Mouse (Mus musculus) hindbrain, embryonic 15.5 days (tissue): Measurements from ENCODE around the gene Cyp2f2. TPM values are rescaled to one million over a fixed set of nuclear protein-coding genes. Genes with fewer than 3 reads are reported as not detected.

Source experiments
- ATAC-seq: fragments of 200-750 bp; cut with Nextera tagmentation; 2 replicates; pipeline ENCODE4 v1.8.0; 2017; ENCODE audit warnings: low read depth, moderate number of reproducible peaks, moderate TSS enrichment; ENCODE audit not compliant: low FRiP score
- H3K27ac ChIP-seq: fragments of 300-500 bp; sonication (generic); replicated peaks from 2 replicates; pipeline ENCODE4 v1.5.1; 2015; ENCODE audit warnings: mild to moderate bottlenecking, inconsistent platforms
- H3K27me3 ChIP-seq: fragments of 300-500 bp; sonication (generic); 2 replicates; pipeline ENCODE4 v1.6.1; 2015; ENCODE audit warnings: control low read depth, inconsistent platforms
- H3K36me3 ChIP-seq: fragments of 300-500 bp; sonication (generic); 2 replicates; pipeline ENCODE4 v1.6.1; 2015; ENCODE audit warnings: control low read depth, inconsistent platforms
- H3K4me1 ChIP-seq: fragments of 300-500 bp; sonication (generic); replicated peaks from 2 replicates; pipeline ENCODE4 v1.6.1; 2015; ENCODE audit warnings: control low read depth, inconsistent platforms
- H3K4me2 ChIP-seq: fragments of 300-500 bp; sonication (generic); 2 replicates; pipeline ENCODE4 v1.6.1; 2015; ENCODE audit warnings: moderate library complexity, mild to moderate bottlenecking, inconsistent platforms
- H3K4me3 ChIP-seq: fragments of 300-500 bp; sonication (generic); 2 replicates; pipeline ENCODE4 v1.5.1; 2015; ENCODE audit warnings: mild to moderate bottlenecking, inconsistent platforms
- H3K9ac ChIP-seq: fragments of 300-500 bp; sonication (generic); 2 replicates; pipeline ENCODE4 v1.6.1; 2015; ENCODE audit warnings: inconsistent platforms
- H3K9me3 ChIP-seq: fragments of 300-500 bp; sonication (generic); 2 replicates; pipeline ENCODE4 v1.6.1; 2016; ENCODE audit warnings: control low read depth, inconsistent platforms
- WGBS: fragments of 180-500 bp; shearing (Covaris S2); methylation state at CpG from one replicate; pipeline ENCODE4 v1.1.7; 2015; 5-methylcytosine and 5-hydroxymethylcytosine counted together
- polyA plus RNA-seq: library from polyadenylated mRNA; unstranded; fragments of >200 nt; fragmentation: Nextera tagmentation; extraction: Ambion mirVana; gene quantifications from 2 replicates; pipeline ENCODE4 v1.2.1, GENCODE M21; 2015

The Cyp2f2 gene
- polyA plus RNA-seq = not detected in 2 replicates

DNA sequence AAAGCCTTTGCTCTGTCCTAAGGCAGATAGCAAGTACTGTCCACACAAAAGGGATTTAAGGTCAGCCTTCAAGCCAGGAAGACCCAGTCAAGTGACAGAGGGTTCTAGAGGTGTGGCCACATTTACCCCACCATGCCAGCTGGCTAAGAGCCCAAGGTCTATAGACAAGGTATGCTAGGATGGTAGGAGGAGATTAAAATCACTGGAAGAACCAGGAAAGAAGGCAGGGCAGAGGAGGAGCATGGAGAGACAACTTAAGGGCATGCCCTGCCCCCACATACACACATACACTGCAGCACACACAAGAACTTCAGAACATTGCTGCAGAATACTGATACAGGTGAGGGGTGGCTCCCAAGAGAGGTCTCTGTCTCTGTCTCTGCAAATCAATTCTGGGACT, at the start of gene Cyp2f2:
TSS of gene Cyp2f2 (plus strand) at position 234 of the 400 bp plus-strand sequence.
- ATAC-seq = no peak
- Histone ChIP-seq H3K4me1 (no peaks in the 10 kb centered on the region), H3K27ac (no peak within 1 kb of the TSS), H3K4me2 (no peak within 1 kb of the TSS), H3K9me3 (no peaks in the 10 kb centered on the region), H3K9ac (no peak within 1 kb of the TSS), H3K36me3 (no peaks in the 10 kb centered on the region), H3K27me3 (no peaks in the 10 kb centered on the region), H3K4me3 (no peak within 1 kb of the TSS)

DNA sequence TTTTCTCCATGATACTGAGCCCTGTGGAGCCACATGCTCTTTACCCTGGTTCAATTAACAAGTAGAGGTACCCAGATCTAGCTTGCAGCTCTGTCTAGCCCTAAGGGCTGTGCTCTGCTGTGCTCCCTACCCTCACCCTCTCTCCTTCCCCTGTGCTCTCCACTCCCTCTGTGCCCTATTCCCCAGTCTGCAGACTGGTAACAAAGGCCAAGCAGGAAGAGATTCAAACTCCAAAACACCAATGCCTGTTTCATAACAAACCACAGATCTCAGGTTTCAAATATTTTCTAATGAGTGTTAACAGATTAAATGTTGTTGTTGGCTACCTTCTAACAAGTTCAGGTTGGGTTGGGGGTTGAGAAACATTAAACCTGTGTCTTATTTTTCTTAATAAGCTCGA, 41.1 kb upstream of the Cyp2f2 start:
- Histone ChIP-seq H3K27ac (no peak overlapping the region), H3K9me3 (no peaks in the 10 kb centered on the region), H3K9ac (no peak overlapping the region), H3K4me3 (no peak overlapping the region), H3K4me2 (no peak overlapping the region), H3K4me1 (no peaks in the 10 kb centered on the region), H3K27me3 (no peaks in the 10 kb centered on the region), H3K36me3 (no peaks in the 10 kb centered on the region)
- WGBS = 76% methylated on average over 1 of the region's 1 CpGs
- ATAC-seq = no peak

- no peak overlapping the region for H3K4me2 ChIP-seq
- no peak for ATAC-seq
- no peaks in the 10 kb centered on the region for H3K27me3 ChIP-seq
- WGBS = 88% methylated on average over 2 of the region's 2 CpGs
- no peaks in the 10 kb centered on the region for H3K9me3 ChIP-seq
- H3K27ac ChIP-seq = no peak overlapping the region
- H3K4me1 ChIP-seq = no peaks in the 10 kb centered on the region
- no peaks in the 10 kb centered on the region for H3K36me3 ChIP-seq
- no peak overlapping the region for H3K9ac ChIP-seq
- H3K4me3 ChIP-seq = no peak overlapping the region
Observed at GRCm38 (mm10) chr7:27081625-27082024, 38.1 kb upstream of the Cyp2f2 start.

DNA sequence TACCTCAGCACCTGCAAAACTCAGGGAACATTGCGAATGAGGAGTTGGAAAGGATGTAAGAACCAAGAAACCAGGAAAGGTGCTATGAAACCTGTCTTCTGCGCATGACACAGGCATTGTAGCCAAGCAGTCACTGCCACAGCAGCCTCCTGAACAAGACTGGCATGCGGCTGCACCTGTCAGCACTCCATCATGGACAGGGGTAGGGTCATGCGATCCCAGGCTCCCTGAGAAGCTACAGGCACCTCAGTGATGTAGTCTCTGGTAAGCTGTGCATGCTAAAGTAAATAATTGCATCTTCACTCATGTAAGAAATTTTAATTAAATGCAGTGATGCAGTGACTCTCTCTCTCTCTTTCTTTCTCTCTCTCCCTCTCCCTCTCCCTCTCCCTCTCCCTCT, 28.7 kb upstream of the Cyp2f2 start:
- Histone ChIP-seq H3K4me3 (no peak overlapping the region), H3K4me2 (no peak overlapping the region), H3K27me3 (no peaks in the 10 kb centered on the region), H3K9ac (no peak overlapping the region), H3K9me3 (no peaks in the 10 kb centered on the region), H3K4me1 (no peaks in the 10 kb centered on the region), H3K27ac (no peak overlapping the region), H3K36me3 (no peaks in the 10 kb centered on the region)
- ATAC-seq = no peak
- 83% methylated on average over 4 of the region's 4 CpGs for WGBS

- Histone ChIP-seq H3K4me2 (no peak overlapping the region), H3K4me1 (no peaks in the 10 kb centered on the region), H3K4me3 (no peak overlapping the region), H3K36me3 (no peaks in the 10 kb centered on the region), H3K9me3 (no peaks in the 10 kb centered on the region), H3K27ac (no peak overlapping the region), H3K27me3 (no peaks in the 10 kb centered on the region), H3K9ac (no peak overlapping the region)
- 74% methylated on average over 7 of the region's 7 CpGs for WGBS
- no peak for ATAC-seq
Observed at GRCm38 (mm10) chr7:27092038-27092703, 27.5 kb upstream of the Cyp2f2 start.

GRCm38 (mm10) chr7:27092882-27093281, 26.8 kb upstream of the Cyp2f2 start:
- no peak overlapping the region for H3K4me2 ChIP-seq
- 41% methylated on average over 1 of the region's 1 CpGs for WGBS

GRCm38 (mm10) chr7:27104882-27105281, 14.8 kb upstream of the Cyp2f2 start:
- no peaks in the 10 kb centered on the region for H3K36me3 ChIP-seq
- no peaks in the 10 kb centered on the region for H3K27me3 ChIP-seq
- H3K9me3 ChIP-seq = 0 out of 2 replicates have a peak, but pooled peaks cover 3% of the 10 kb centered on the region
- no peak overlapping the region for H3K4me3 ChIP-seq
- no peak for ATAC-seq
- no peak overlapping the region for H3K27ac ChIP-seq
- 73% methylated on average over 5 of the region's 5 CpGs for WGBS
- no peaks in the 10 kb centered on the region for H3K4me1 ChIP-seq
- no peak overlapping the region for H3K4me2 ChIP-seq
- no peak overlapping the region for H3K9ac ChIP-seq

More at GRCm38 (mm10) chr7:27092882-27093281, 26.8 kb upstream of the Cyp2f2 start:
- no peak overlapping the region for H3K27ac ChIP-seq
- H3K9me3 ChIP-seq = no peaks in the 10 kb centered on the region
- H3K4me1 ChIP-seq = no peaks in the 10 kb centered on the region
- ATAC-seq = no peak
- no peak overlapping the region for H3K9ac ChIP-seq
- no peak overlapping the region for H3K4me3 ChIP-seq
- no peaks in the 10 kb centered on the region for H3K36me3 ChIP-seq
- H3K27me3 ChIP-seq = no peaks in the 10 kb centered on the region

DNA sequence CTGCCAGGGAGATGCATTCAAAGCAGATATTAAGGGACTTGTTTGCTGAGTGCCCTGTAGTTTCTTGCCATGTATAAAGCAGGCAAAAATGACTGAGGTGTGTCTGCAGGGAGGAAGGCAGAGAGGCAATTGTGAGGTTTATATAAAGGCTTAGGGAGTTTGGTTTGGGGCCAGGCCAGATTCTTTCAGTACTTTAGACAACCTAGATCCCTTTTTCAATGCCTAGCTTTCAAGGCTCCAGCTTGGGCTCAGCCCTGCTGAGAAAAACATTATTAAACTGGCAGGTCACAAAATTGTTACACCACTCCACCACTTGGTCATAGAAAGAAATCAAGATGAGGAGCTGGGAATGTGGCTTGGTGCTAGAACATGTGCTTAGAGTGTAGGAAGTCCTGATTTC, 9.4 kb upstream of the Cyp2f2 start:
- Histone ChIP-seq H3K9ac (no peak overlapping the region), H3K9me3 (no peaks in the 10 kb centered on the region), H3K27ac (no peak overlapping the region), H3K36me3 (no peaks in the 10 kb centered on the region), H3K4me3 (no peak overlapping the region), H3K4me2 (no peak overlapping the region), H3K27me3 (no peaks in the 10 kb centered on the region), H3K4me1 (no peaks in the 10 kb centered on the region)
- no peak for ATAC-seq

DNA sequence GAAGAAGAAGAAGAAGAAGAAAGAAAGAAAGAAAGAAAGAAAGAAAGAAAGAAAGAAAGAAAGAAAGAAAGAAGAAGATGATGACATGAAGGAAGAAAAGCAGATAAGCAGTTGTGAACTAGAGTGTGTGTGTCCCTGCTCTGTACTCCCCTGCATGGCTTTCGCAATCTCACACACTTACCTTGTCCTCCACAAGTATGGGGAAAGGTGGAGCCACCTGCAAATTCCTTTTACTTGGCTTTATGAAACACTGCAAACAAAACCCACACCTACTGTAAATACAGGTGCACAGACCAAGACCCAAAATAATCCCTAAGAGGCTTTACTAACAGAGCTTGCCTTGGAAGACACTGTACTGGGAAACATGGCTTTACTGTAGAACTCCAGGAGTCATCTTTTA, 8.7 kb upstream of the Cyp2f2 start:
- H3K36me3 ChIP-seq = no peaks in the 10 kb centered on the region

GRCm38 (mm10) chr7:27111987-27112386, 7.7 kb upstream of the Cyp2f2 start:
- Histone ChIP-seq H3K27me3 (no peaks in the 10 kb centered on the region), H3K4me3 (no peak overlapping the region), H3K27ac (no peak overlapping the region), H3K4me1 (no peaks in the 10 kb centered on the region), H3K36me3 (no peaks in the 10 kb centered on the region), H3K9me3 (no peaks in the 10 kb centered on the region), H3K9ac (no peak overlapping the region), H3K4me2 (no peak overlapping the region)
- WGBS = 83% methylated on average over 3 of the region's 3 CpGs
- ATAC-seq = no peak

More for the DNA sequence above, 8.7 kb upstream of the Cyp2f2 start:
- WGBS = 93% methylated on average over 1 of the region's 1 CpGs
- no peak for ATAC-seq
- Histone ChIP-seq H3K4me3 (no peak overlapping the region), H3K27me3 (no peaks in the 10 kb centered on the region), H3K27ac (no peak overlapping the region), H3K4me1 (no peaks in the 10 kb centered on the region), H3K4me2 (no peak overlapping the region), H3K9ac (no peak overlapping the region), H3K9me3 (no peaks in the 10 kb centered on the region)

DNA sequence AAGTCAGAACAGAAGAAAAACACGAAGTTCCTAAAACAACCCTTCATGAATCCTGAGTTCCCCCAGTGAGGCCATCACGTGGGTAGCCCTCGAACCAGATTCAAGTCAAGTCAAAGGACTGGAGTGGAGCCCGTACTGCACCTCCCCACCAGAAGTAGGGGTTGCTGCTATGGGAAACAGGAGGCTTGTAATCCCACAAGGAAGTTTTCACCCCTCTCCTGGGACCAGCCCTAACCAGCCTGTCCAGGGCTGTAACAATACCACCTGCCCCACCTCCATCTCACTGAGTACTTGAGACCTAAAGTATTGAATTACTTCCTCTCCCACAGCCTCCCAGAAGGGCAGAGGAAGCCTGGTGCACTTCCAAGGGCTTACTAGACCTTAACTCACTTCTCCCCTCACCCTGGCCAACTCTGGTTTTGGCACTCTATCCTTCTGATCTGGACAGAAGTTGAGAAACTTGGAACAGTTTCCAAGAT, 1.6 kb upstream of the Cyp2f2 start:
- Histone ChIP-seq H3K4me3 (no peak overlapping the region), H3K4me1 (no peaks in the 10 kb centered on the region)
- WGBS = 79% methylated on average over 4 of the region's 4 CpGs

DNA sequence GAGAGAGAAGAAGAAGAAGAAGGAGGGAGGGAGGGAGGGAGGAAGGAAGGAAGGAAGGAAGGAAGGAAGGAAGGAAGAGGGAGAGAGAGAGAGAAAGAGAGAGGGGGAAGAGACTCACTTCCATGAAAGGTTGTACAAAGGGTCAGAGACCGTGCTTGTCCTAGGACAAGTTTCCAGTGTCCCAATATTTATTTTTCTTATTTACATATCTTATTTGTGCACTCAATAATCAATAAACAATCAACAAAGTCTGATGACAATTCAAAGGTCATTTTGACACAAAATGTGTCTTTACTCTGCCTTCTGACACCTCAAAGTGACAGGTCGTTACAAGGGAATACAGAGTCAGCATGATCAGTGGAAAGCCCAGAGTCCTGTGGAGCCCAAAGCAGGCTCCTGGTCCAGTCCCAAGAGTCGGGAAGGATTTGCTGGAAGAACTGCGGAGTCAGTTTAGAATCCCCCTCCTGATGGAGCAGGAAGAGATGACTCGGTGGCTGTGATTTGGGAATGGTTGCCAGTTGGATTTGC, 4.7 kb downstream of the Cyp2f2 start:
- ATAC-seq = no peak
- 79% methylated on average over 5 of the region's 5 CpGs for WGBS

More for the DNA sequence above, 1.6 kb upstream of the Cyp2f2 start:
- Histone ChIP-seq H3K36me3 (no peaks in the 10 kb centered on the region), H3K27me3 (no peaks in the 10 kb centered on the region), H3K9ac (no peak overlapping the region), H3K9me3 (no peaks in the 10 kb centered on the region), H3K4me2 (no peak overlapping the region), H3K27ac (no peak overlapping the region)
- ATAC-seq = no peak

GRCm38 (mm10) chr7:27124969-27125368, 5.3 kb downstream of the Cyp2f2 start:
- Histone ChIP-seq H3K36me3 (no peaks in the 10 kb centered on the region), H3K9me3 (no peaks in the 10 kb centered on the region), H3K27me3 (no peaks in the 10 kb centered on the region), H3K4me1 (no peaks in the 10 kb centered on the region), H3K4me3 (no peak overlapping the region), H3K27ac (no peak overlapping the region), H3K9ac (no peak overlapping the region), H3K4me2 (no peak overlapping the region)
- 87% methylated on average over 4 of the region's 4 CpGs for WGBS
- ATAC-seq = no peak

More for the DNA sequence above, 4.7 kb downstream of the Cyp2f2 start:
- H3K9me3 ChIP-seq = no peaks in the 10 kb centered on the region
- H3K27me3 ChIP-seq = no peaks in the 10 kb centered on the region
- no peak overlapping the region for H3K27ac ChIP-seq
- no peak overlapping the region for H3K9ac ChIP-seq
- no peak overlapping the region for H3K4me3 ChIP-seq
- H3K4me2 ChIP-seq = no peak overlapping the region
- H3K36me3 ChIP-seq = no peaks in the 10 kb centered on the region
- H3K4me1 ChIP-seq = no peaks in the 10 kb centered on the region
